10 mouse cellular contexts compared by ENCODE assay signal in the genomic region with DNA sequence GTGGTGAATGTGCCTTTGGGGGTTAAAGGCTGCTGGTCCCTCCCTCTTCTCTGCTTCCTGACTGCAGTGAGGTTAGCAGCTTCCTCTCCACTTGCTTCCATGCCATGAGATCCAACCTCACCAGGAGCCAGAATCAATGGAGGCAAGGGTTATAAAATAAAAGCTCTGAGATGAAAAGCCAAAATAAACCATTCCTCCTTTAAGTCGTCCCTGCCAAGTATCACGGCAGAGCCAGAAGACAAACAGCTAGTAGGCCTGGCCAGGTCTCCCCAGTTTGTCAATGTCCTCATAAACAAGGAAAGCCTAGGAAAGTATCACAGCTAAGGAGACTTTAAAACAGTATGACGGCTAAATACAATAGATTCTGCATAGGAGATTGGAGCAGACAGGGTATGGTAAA.
"Had no signal": no experiment of that assay in that cellular context is flagged by ENCODE, and none has a peak within 500 bp of the region (broad histone marks: within the 10 kb centered on the region; RNA-seq: fewer than 3 reads in every experiment).

No protein-coding gene starts in this region.

- DNase-seq: kidney, adult 2 months; kidney, postnatal 25 days; layer of hippocampus, adult 9-11 months; lung, adult 18-20 months; lung, postnatal 10 days; lung, postnatal 36 days; retina, postnatal 1 day; right cerebral cortex, postnatal 25 days; thymus, adult 2 months; thymus, postnatal 14 days had no signal
